Mouse (Mus musculus) cortical plate, adult 2 months (tissue): Measurements from ENCODE around the gene Thap8.

Experiments used
- CTCF ChIP-seq: fragments of 200-500 bp; IDR thresholded peaks from 2 replicates; pipeline ENCODE4 v1.5.1; 2011; ENCODE audit warnings: mild to moderate bottlenecking, control low read depth, low read length; ENCODE audit not compliant: insufficient read depth; ENCODE audit errors: extremely low read depth
- POLR2A ChIP-seq: fragments of 200-500 bp; IDR thresholded peaks from 2 replicates; pipeline ENCODE4 v1.6.1; 2011; ENCODE audit warnings: mild to moderate bottlenecking, low read length, control low read depth; ENCODE audit not compliant: insufficient read depth; ENCODE audit errors: extremely low read depth

- TF ChIP-seq CTCF (no peak), POLR2A (no peak)
Observed at GRCm38 (mm10) chr7:30296816-30297215, 16.9 kb downstream of the Thap8 start.
